Mouse (Mus musculus) frontal cortex, adult 2 months (tissue): Measurements from ENCODE around the gene Dglucy. TPM values are rescaled to one million over a fixed set of nuclear protein-coding genes. Genes with fewer than 3 reads are reported as not detected.

Experiments used
- DNase-seq, 2 experiments: peaks; one replicate each; pipeline ENCODE4 v3.0.0; 2022; ENCODE audit warnings: low spot score in 1 of 2; ENCODE audit errors: extremely low spot score in 1 of 2
- polyA plus RNA-seq: library from polyadenylated mRNA; depleted of rRNA; stranded (reverse); fragments of >200 nt; gene quantifications from 2 replicates; pipeline ENCODE4 v1.2.3, GENCODE M21; 2012; rRNA removed

Gene Dglucy
- polyA plus RNA-seq = 7.0 and 9.4 TPM in 2 replicates

DNA sequence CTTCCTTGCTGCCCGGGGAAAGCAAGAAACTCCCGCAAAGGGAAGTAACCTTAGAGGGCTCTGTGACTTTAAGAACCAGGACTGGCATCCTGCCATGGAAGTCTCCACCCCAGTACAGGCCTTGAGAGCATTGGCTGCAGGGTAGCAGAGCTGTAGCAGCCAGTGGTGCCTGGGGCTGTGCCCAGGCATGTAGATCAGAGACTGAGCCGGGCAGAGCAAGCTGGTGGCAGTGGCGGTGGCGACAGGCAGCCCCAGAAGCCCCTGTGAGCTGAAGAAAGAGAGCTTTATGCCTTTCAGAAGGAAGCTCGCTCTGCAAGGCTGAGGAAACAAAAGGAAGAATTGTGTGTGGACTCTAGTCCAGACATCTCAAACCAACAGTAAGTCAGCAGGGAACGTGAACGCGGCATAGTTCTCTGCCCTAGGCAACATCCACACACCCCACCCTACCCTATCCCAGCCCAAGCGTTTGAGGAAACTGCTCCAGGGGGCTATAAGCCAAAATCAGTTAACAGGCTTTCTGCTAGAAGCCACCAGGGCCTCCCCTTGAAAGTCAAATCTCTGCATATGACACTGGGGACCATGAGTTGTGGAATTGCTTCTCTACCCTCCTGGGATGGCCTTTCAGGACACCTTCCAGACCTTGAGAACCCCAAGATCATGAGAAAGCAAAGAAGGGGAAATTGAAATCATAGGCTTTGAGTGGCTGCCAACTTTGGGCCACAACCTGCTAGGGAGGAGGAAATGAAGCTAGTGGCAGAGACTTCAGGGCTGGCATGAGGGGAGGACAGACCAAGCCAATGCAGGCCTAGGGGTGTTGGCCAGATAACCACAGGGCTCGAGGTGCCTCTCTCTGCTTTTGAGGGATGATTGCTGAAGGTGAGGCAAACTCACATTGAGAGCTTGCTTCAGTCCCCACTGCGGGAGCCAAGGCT is at the start of gene Dglucy:
Dglucy (plus strand) TSS at position 124 of the 932 bp plus-strand sequence.
- peak; percentile 83 to 92 for DNase-seq

DNA sequence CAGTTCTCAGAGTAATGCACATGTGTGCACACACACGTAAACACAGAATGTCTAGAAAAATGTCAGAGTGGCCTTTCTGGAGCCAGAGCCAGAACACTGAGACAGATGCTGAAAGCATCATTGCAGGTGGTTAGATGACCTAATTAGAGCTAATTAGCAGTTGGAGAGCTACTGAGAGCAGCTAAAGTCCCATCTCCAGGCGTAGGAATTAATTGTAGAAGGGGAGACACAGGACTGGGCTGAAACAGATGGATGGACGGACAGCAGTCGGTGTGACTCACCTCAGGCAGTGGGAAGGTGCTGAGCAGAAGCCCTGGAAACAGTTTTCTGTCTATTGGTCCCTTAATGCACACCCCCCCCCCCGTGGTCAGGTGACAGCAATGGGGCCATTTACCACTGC is 43.7 kb upstream of the Dglucy start:
- DNase-seq = no peak

DNA sequence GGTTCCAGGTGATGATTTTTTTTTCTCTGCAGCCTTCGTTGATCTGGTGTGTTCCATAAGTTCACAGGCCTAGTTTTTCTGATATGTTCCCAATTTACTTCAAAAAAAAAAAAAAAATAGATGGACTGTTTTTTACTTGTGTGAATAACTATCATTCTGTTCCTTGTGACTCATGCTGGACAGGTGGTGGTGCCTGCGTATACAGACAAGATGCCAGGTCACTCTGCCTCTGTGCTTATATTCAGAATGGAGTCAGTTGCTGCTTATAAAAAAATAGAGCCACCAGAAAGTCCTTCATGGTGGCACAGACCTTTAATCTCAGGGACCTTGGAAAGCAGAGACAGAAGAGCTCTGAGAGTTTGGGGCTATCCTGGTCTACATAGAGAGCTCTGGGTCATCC is 43.3 kb upstream of the Dglucy start:
- no peak for DNase-seq

DNA sequence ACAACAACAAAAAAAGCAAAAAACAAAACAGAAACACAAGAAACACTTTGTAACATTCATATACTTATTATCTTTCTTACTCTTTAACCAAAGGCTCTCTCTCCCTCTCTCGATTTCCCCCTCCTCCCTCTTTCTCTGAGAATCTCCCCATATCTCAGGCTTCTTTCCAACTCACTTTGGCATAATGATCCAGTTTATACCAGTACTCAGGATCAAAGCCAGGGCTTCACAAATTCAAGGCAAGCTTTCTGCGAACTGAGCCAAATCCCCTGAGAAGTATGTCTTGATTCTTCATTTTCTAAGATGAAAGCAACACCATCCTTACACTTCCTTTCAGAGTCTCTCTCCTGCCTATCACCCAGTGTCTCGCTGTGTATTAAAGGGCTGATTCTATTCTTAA is 40.4 kb upstream of the Dglucy start:
- no peak for DNase-seq

DNA sequence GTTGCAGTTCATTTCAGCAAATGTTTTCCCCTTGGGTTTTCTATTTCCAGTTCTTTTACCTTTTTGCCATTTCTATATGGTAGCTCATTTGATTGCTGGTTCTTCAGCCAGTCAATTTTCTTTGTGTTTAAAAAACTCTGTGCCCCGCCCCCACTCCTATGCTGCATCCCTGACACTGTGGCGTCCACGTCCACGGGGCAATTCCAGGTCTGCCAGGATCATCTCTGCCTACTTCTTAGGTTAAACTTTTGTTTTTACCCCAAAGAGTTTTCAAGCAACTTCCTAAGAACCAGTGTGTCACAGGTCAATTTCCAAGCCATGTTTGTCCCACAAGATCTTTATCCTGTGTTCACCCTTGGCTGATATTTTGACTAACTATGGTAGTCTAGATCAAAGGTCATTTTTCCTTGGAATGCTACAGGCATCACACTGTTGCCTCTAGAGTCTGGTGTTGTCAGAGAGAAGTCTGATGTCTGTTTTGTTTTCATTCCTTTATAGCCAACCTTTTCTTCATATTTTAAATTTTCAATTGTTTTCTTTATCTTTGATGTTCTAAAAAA is 39.8 kb upstream of the Dglucy start:
- DNase-seq = no peak

GRCm38 (mm10) chr12:100740313-100740712 is 38.5 kb upstream of the Dglucy start:
- no peak for DNase-seq

DNA sequence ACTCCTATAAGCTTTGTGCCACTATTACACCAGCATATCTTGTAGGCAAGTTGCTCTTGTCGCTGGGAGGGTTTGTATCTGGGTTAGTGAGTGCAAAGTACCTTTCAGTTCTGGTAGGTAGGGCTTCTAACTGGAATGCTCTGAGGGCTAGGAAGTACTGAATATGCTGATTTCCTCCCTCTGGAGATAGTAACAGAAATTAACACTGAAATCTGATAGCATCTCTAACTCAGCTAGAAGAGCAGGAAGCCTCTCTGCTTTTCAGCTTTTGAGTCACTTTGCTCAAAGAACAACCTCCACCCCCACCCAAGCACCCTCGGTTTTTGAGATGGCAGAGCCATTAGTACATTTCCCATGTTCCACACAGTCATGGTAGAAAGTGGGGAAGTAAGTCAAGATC is 36.4 kb upstream of the Dglucy start:
- no peak for DNase-seq

- no peak for DNase-seq
Measured at GRCm38 (mm10) chr12:100752977-100753376, 25.9 kb upstream of the Dglucy start.

DNA sequence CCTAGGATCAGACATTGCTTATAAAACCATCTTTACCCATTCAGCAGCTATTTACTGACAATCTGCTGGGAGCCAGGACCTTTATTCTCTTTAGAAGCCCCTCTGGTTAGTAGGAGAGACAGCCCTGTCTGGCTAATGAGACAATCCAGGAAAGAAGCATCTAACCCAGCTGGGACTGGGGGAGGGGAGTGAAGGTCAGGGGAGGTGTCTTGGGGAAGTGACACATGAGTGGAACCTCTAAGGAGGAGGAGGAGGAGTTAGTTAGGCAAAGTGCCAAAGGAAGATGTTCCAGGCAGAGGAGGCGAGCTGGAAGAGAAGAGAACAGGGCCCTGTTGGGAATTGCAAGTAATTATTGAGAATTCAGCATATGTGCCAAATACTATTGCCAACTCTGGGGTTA is 25.1 kb upstream of the Dglucy start:
- no peak for DNase-seq

DNA sequence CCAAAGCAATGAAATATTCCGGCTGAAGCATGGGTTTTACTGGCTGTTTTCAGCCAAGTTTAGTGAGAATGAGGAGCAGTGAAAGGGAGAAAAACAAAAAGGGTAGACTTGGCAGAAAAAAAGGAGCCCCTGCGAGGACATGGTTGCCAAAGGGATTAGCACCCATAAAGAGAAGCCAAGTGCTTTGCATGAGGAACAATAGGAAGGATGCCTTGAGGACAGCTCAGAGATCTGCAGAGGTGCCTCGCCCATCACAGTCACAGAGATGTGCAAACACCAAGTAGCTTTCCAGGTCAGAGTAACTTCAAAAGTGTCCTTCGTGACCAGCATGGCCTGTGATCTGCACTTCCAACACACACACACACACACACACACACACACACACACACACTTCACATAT is 21.4 kb upstream of the Dglucy start:
- no peak for DNase-seq

DNA sequence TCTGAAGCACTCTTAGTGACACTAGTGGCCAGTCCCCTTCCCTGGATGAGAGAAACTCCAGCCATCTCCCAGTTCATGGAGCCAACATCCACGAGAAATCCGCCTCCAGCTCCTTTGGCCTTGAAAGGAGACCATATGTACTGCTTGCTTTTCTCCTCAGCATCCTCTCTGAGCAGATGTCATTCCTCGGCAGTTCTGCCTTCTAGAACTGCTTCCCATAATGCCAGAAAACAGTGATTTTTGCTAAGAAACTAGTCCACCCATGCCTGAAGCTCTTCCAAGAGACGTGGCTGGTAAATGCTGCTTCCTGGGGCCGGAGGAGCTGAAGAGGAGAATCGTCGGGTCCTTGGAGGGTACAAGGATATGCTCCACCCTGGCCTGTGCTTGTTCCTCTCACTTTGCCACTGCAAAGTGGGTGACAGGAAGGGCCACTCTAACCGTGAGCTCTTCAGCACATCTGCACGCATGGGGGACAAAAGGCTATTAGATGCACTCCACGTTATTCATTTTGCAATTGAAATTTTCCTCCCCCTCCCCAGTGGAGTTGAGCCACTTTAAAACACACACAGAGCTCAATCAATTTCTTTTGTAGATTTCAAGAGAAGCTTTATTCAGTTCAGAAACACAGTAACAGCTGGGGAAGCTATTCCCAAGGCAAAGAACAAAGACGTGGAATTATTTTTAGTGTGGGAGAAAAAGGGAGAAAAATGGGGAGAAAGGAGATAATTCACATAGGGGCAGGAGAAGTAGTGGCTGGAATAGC is 16.0 kb upstream of the Dglucy start:
- peak; percentile 52 to 69 for DNase-seq

- no peak for DNase-seq
Measured at GRCm38 (mm10) chr12:100764329-100765018, 14.4 kb upstream of the Dglucy start.

DNA sequence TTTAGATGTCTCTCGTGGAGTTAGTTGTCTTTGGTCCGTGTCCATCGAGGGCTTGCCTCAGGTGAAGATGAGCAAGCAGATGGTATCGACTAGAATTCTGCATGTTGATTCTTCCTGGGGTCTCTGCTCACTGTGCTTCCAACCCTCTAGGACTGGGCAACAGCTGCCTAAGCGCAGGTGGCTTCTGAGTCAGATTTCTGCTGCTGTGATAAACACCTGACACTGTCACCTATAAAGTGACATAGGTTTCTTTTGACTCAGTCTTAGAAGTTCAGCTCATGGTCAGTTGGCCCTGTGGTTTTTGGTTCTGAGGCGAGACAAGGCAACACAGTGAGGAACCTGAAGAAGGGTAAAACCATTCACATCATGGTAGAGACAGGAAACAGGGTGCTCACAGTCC is 9.0 kb upstream of the Dglucy start:
- no peak for DNase-seq

- DNase-seq = no peak
Measured at GRCm38 (mm10) chr12:100770765-100771164, 8.1 kb upstream of the Dglucy start.

DNA sequence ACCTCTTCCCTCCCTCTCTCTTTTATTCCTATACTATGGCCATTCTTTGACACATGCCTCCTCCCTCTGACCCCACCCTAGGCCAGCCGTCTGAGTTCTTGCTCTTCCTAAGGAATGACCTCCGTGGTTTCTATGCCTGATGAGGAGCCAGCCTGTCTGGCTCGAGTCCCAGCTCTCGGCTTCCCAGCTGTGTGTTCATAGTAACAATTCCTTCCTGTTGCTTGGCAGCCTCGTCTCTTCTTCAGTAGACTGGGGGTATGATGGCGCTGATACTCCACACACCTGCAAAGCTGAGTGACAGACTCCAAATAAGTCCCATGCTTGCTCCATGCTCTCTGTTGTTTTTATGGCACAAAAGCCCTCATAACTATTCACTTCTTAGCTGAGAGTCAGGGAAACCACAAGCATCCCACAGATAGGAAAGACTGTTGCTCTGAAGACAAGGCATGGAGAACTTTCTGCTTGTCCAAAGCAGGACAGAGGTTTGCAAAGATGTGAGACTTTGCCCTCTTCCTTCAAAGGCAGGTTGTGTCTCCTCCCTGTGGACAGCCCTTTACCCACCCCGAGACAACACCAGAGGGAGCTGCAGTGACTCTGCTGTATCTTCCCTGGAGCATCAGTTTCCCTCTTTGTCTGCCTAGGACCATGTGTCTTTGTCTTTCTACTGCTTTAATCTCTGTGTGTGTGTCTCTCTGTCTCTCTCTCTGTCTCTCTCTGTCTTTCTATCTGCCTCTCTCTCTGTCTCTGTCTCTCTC is 6.5 kb upstream of the Dglucy start:
- no peak for DNase-seq

DNA sequence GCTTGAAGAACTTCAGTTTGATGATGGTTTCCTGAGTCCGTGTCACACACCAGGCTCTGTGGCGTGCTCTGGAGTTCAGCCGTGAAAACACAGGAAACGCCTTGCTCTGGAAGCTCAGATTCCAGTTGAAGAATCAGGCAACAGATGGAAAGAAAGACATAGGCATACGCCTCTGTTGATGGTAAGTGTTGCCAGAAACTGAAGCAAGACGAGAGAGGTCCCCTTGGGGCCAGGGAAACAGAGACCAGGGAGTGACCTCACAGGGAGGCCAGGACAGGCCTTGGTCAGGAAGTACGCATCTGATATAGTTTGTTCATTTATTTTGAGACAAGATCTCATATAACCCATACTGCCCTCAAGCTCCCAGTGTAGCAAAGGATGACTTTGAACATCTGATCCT is 4.1 kb upstream of the Dglucy start:
- no peak for DNase-seq

- no peak for DNase-seq
Measured at GRCm38 (mm10) chr12:100775291-100775690, 3.6 kb upstream of the Dglucy start.

GRCm38 (mm10) chr12:100775911-100776581 is 2.8 kb upstream of the Dglucy start:
- no peak for DNase-seq

DNA sequence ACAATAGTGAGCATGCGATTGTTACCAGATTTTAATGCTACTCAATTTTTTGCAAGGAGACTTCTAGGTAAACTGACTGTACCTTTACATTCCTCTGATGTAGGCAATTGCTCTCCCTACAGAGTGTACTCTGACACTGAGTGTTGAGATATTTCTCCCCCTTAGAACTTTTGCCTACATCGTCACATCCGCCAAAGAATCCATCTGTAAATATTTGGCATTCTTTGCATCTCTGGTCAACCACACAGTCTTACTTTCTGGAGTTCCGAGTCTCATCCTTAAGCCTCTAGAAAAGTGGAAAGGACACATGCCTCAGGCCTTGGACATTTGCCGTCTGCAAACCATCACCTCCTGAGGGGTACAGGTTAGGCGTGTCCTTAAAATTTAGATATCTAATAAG is 1.9 kb upstream of the Dglucy start:
- DNase-seq = no peak
